Mouse (Mus musculus): ENCODE results near the gene Gpsm3. TPM values are rescaled to one million over a fixed set of nuclear protein-coding genes. Genes with fewer than 3 reads are reported as not detected.

Gene Gpsm3
- polyA plus RNA-seq, 1 experiment from 2014 or later: 4.8 TPM

GRCm38 (mm10) chr17:34628644-34628967 is 39.0 kb downstream of the Gpsm3 start:
- H3K4me2 ChIP-seq: peak overlapping the region; percentile 73
- no peaks in the 10 kb centered on the region for H3K36me3 ChIP-seq (ENCODE audit: control insufficient read depth, insufficient read depth, low read length)
- H3K4me3 ChIP-seq (ENCODE audit: low read depth, low read length): no peak overlapping the region
- WGBS: 12% methylated on average over 5 of the region's 5 CpGs
- H3K27ac ChIP-seq (ENCODE audit: low read depth, low read length): no peak overlapping the region
- H3K9ac ChIP-seq (ENCODE audit: low read length): 0 out of 2 replicates have a peak overlapping the region, but pooled peaks have one; percentile 10
- H3K4me1 ChIP-seq (ENCODE audit: control insufficient read depth, insufficient read depth, low read length): peaks cover 47% of the 10 kb centered on the region
- ATAC-seq (ENCODE audit: low FRiP score): no peak
- H3K27me3 ChIP-seq (ENCODE audit: control insufficient read depth, insufficient read depth, low read length): peaks cover 26% of the 10 kb centered on the region
- H3K9me3 ChIP-seq (ENCODE audit: control insufficient read depth, low read length): no peaks in the 10 kb centered on the region
- no peak for DNase-seq (ENCODE audit: low spot score, missing footprints)

- no peaks in the 10 kb centered on the region for H3K36me3 ChIP-seq (ENCODE audit: control insufficient read depth, insufficient read depth, low read length)
- peaks cover 26% of the 10 kb centered on the region for H3K27me3 ChIP-seq (ENCODE audit: control insufficient read depth, insufficient read depth, low read length)
- peak within 1 kb of the TSS; percentile 23 for H3K4me3 ChIP-seq (ENCODE audit: low read depth, low read length)
- H3K4me1 ChIP-seq (ENCODE audit: control insufficient read depth, insufficient read depth, low read length): peaks cover 47% of the 10 kb centered on the region
- ATAC-seq (ENCODE audit: low FRiP score) (peak; percentile 39), DNase-seq (ENCODE audit: low spot score, missing footprints) (peak; percentile 89)
- H3K9ac ChIP-seq (ENCODE audit: low read length): peak within 1 kb of the TSS; percentile 38; the same call in 1 of the 2 replicates
- no peak within 1 kb of the TSS for H3K27ac ChIP-seq (ENCODE audit: low read depth, low read length)
- no peaks in the 10 kb centered on the region for H3K9me3 ChIP-seq (ENCODE audit: control insufficient read depth, low read length)
- H3K4me2 ChIP-seq: peak within 1 kb of the TSS; percentile 73
- WGBS: under 1% methylated on average over 16 of the region's 16 CpGs
These were observed 39.7 kb downstream of the Gpsm3 start, which contains the start of gene Prrt1 for GRCm38 (mm10) chr17:34629221-34629751. Gene Prrt1 (plus strand): TSS chr17:34629533.

- no peak for ATAC-seq (ENCODE audit: low FRiP score)
- H3K27me3 ChIP-seq (ENCODE audit: control insufficient read depth, insufficient read depth, low read length): peaks cover 26% of the 10 kb centered on the region
- peak overlapping the region; percentile 73 for H3K4me2 ChIP-seq
- H3K4me3 ChIP-seq (ENCODE audit: low read depth, low read length): peak overlapping the region; percentile 23
- H3K27ac ChIP-seq (ENCODE audit: low read depth, low read length): no peak overlapping the region
- H3K9ac ChIP-seq (ENCODE audit: low read length): peak overlapping the region; percentile 36; the same call in 1 of the 2 replicates
- H3K4me1 ChIP-seq (ENCODE audit: control insufficient read depth, insufficient read depth, low read length): peaks cover 47% of the 10 kb centered on the region
- no peaks in the 10 kb centered on the region for H3K9me3 ChIP-seq (ENCODE audit: control insufficient read depth, low read length)
- H3K36me3 ChIP-seq (ENCODE audit: control insufficient read depth, insufficient read depth, low read length): no peaks in the 10 kb centered on the region
- WGBS: 11% methylated on average over 12 of the region's 12 CpGs
- DNase-seq (ENCODE audit: low spot score, missing footprints): peak; percentile 89
These were observed 40.4 kb downstream of the Gpsm3 start for GRCm38 (mm10) chr17:34629796-34630603.

GRCm38 (mm10) chr17:34630761-34631301 is 41.2 kb downstream of the Gpsm3 start:
- 3% methylated on average over 48 of the region's 48 CpGs for WGBS
- peak overlapping the region; percentile 23 for H3K4me3 ChIP-seq (ENCODE audit: low read depth, low read length)
- H3K9me3 ChIP-seq (ENCODE audit: control insufficient read depth, low read length): no peaks in the 10 kb centered on the region
- 0 out of 2 replicates have a peak overlapping the region, but pooled peaks have one; percentile 36 for H3K9ac ChIP-seq (ENCODE audit: low read length)
- peaks cover 26% of the 10 kb centered on the region for H3K27me3 ChIP-seq (ENCODE audit: control insufficient read depth, insufficient read depth, low read length)
- ATAC-seq (ENCODE audit: low FRiP score) (no peak), DNase-seq (ENCODE audit: low spot score, missing footprints) (peak; percentile 87)
- H3K36me3 ChIP-seq (ENCODE audit: control insufficient read depth, insufficient read depth, low read length): no peaks in the 10 kb centered on the region
- H3K4me2 ChIP-seq: peak overlapping the region; percentile 73
- H3K27ac ChIP-seq (ENCODE audit: low read depth, low read length): no peak overlapping the region
- H3K4me1 ChIP-seq (ENCODE audit: control insufficient read depth, insufficient read depth, low read length): peaks cover 47% of the 10 kb centered on the region

- peaks cover 26% of the 10 kb centered on the region for H3K27me3 ChIP-seq (ENCODE audit: control insufficient read depth, insufficient read depth, low read length)
- ATAC-seq (ENCODE audit: low FRiP score): no peak
- H3K4me3 ChIP-seq (ENCODE audit: low read depth, low read length): peak overlapping the region; percentile 29
- DNase-seq (ENCODE audit: low spot score, missing footprints): peak; percentile 86
- H3K4me1 ChIP-seq (ENCODE audit: control insufficient read depth, insufficient read depth, low read length): peaks cover 39% of the 10 kb centered on the region
- WGBS: 3% methylated on average over 12 of the region's 12 CpGs
- H3K4me2 ChIP-seq: peak overlapping the region; percentile 56
- no peak overlapping the region for H3K9ac ChIP-seq (ENCODE audit: low read length)
- H3K27ac ChIP-seq (ENCODE audit: low read depth, low read length): no peak overlapping the region
- no peaks in the 10 kb centered on the region for H3K36me3 ChIP-seq (ENCODE audit: control insufficient read depth, insufficient read depth, low read length)
- no peaks in the 10 kb centered on the region for H3K9me3 ChIP-seq (ENCODE audit: control insufficient read depth, low read length)
These were observed 42.0 kb downstream of the Gpsm3 start for GRCm38 (mm10) chr17:34631647-34632046.

- Histone ChIP-seq H3K4me3 (ENCODE audit: low read depth, low read length) (peak overlapping the region; percentile 29), H3K4me1 (ENCODE audit: control insufficient read depth, insufficient read depth, low read length) (peaks cover 39% of the 10 kb centered on the region), H3K27ac (ENCODE audit: low read depth, low read length) (no peak overlapping the region), H3K36me3 (ENCODE audit: control insufficient read depth, insufficient read depth, low read length) (no peaks in the 10 kb centered on the region), H3K9ac (ENCODE audit: low read length) (peak overlapping the region; percentile 44), H3K9me3 (ENCODE audit: control insufficient read depth, low read length) (no peaks in the 10 kb centered on the region), H3K4me2 (peak overlapping the region; percentile 56), H3K27me3 (ENCODE audit: control insufficient read depth, insufficient read depth, low read length) (peaks cover 26% of the 10 kb centered on the region)
- DNase-seq (ENCODE audit: low spot score, missing footprints): peak; percentile 95
- 0 out of 2 replicates have a peak, but pooled peaks have one; percentile 15 for ATAC-seq (ENCODE audit: low FRiP score)
- 1% methylated on average over 26 of the region's 26 CpGs for WGBS
These were observed 42.7 kb downstream of the Gpsm3 start for GRCm38 (mm10) chr17:34632261-34632691.

- no peak overlapping the region for H3K4me3 ChIP-seq (ENCODE audit: low read depth, low read length)
- no peak overlapping the region for H3K27ac ChIP-seq (ENCODE audit: low read depth, low read length)
- no peak overlapping the region for H3K4me2 ChIP-seq
- DNase-seq (ENCODE audit: low spot score, missing footprints) (no peak), ATAC-seq (ENCODE audit: low FRiP score) (no peak)
- H3K9ac ChIP-seq (ENCODE audit: low read length): no peak overlapping the region
- H3K9me3 ChIP-seq (ENCODE audit: control insufficient read depth, low read length): no peaks in the 10 kb centered on the region
- H3K36me3 ChIP-seq (ENCODE audit: control insufficient read depth, insufficient read depth, low read length): no peaks in the 10 kb centered on the region
- H3K27me3 ChIP-seq (ENCODE audit: control insufficient read depth, insufficient read depth, low read length): peaks cover 16% of the 10 kb centered on the region
- peaks cover 10% of the 10 kb centered on the region for H3K4me1 ChIP-seq (ENCODE audit: control insufficient read depth, insufficient read depth, low read length)
- 72% methylated on average over 2 of the region's 2 CpGs for WGBS
These were observed 46.1 kb downstream of the Gpsm3 start for GRCm38 (mm10) chr17:34635671-34636070.

GRCm38 (mm10) chr17:34637459-34637858 is 47.9 kb downstream of the Gpsm3 start:
- DNase-seq (ENCODE audit: low spot score, missing footprints): no peak
- no peaks in the 10 kb centered on the region for H3K9me3 ChIP-seq (ENCODE audit: control insufficient read depth, low read length)
- H3K4me1 ChIP-seq (ENCODE audit: control insufficient read depth, insufficient read depth, low read length): peaks cover 7% of the 10 kb centered on the region
- H3K4me3 ChIP-seq (ENCODE audit: low read depth, low read length): no peak overlapping the region
- no peaks in the 10 kb centered on the region for H3K36me3 ChIP-seq (ENCODE audit: control insufficient read depth, insufficient read depth, low read length)
- 60% methylated on average over 3 of the region's 3 CpGs for WGBS
- H3K27ac ChIP-seq (ENCODE audit: low read depth, low read length): no peak overlapping the region
- ATAC-seq (ENCODE audit: low FRiP score): no peak
- no peak overlapping the region for H3K9ac ChIP-seq (ENCODE audit: low read length)
- H3K4me2 ChIP-seq: no peak overlapping the region
- peaks cover under 1% of the 10 kb centered on the region; the same call in 1 of the 2 replicates for H3K27me3 ChIP-seq (ENCODE audit: control insufficient read depth, insufficient read depth, low read length)
